Mouse (Mus musculus) midbrain, embryonic 16.5 days (tissue): ENCODE measurements around the gene Ndufs4. TPM values are rescaled to one million over a fixed set of nuclear protein-coding genes. Genes with fewer than 3 reads are reported as not detected.
A peak's percentile ranks its signal among the peaks of the same experiment; 100 is the strongest.

Source experiments
- ATAC-seq: fragments of 200-750 bp; cut with Nextera tagmentation; 2 replicates; pipeline ENCODE4 v1.8.0; 2017; ENCODE audit warnings: moderate TSS enrichment
- H3K27ac ChIP-seq: fragments of 300-500 bp; sonication (generic); 2 replicates; pipeline ENCODE4 v1.5.1; 2014; ENCODE audit warnings: mild to moderate bottlenecking, low read length, mixed read lengths
- H3K27me3 ChIP-seq: fragments of 300-500 bp; sonication (generic); 2 replicates; pipeline ENCODE4 v1.6.1; 2014; ENCODE audit warnings: low read depth, low read length, mixed read lengths; ENCODE audit not compliant: control insufficient read depth, insufficient read depth
- H3K36me3 ChIP-seq: fragments of 300-500 bp; sonication (generic); 2 replicates; pipeline ENCODE4 v1.6.1; 2014; ENCODE audit warnings: mild to moderate bottlenecking, low read length, moderate library complexity, mixed read lengths; ENCODE audit not compliant: control insufficient read depth, insufficient read depth
- H3K4me1 ChIP-seq: fragments of 300-500 bp; sonication (generic); 2 replicates; pipeline ENCODE4 v1.6.1; 2014; ENCODE audit warnings: mild to moderate bottlenecking, low read length, mixed read lengths; ENCODE audit not compliant: control insufficient read depth, insufficient read depth
- H3K4me2 ChIP-seq: fragments of 300-500 bp; sonication (generic); 2 replicates; pipeline ENCODE4 v1.6.1; 2014; ENCODE audit warnings: mild to moderate bottlenecking, low read length, mixed read lengths
- H3K4me3 ChIP-seq: fragments of 300-500 bp; sonication (generic); 2 replicates; pipeline ENCODE4 v1.5.1; 2014; ENCODE audit warnings: low read depth, mild to moderate bottlenecking, low read length, moderate library complexity, mixed read lengths
- H3K9ac ChIP-seq: fragments of 300-500 bp; sonication (generic); 2 replicates; pipeline ENCODE4 v1.6.1; 2014; ENCODE audit warnings: low read depth, low read length, mixed read lengths
- H3K9me3 ChIP-seq: fragments of 300-500 bp; sonication (generic); replicated peaks from 2 replicates; pipeline ENCODE4 v1.6.1; 2014; ENCODE audit warnings: mild to moderate bottlenecking, low read length, mixed read lengths; ENCODE audit not compliant: control insufficient read depth, poor library complexity, severe bottlenecking
- WGBS: fragments of 180-500 bp; shearing (Covaris S2); extraction: QIAGEN DNeasy Blood & Tissue Kit; methylation state at CpG from one replicate; pipeline ENCODE4 v1.1.7; 2014; 5-methylcytosine and 5-hydroxymethylcytosine counted together
- polyA plus RNA-seq: library from polyadenylated mRNA; unstranded; fragments of >200 nt; fragmentation: Nextera tagmentation; extraction: Ambion mirVana; gene quantifications from 2 replicates; pipeline ENCODE4 v1.2.1, GENCODE M21; 2015

The Ndufs4 gene
- 363 and 373 TPM in 2 replicates for polyA plus RNA-seq

DNA sequence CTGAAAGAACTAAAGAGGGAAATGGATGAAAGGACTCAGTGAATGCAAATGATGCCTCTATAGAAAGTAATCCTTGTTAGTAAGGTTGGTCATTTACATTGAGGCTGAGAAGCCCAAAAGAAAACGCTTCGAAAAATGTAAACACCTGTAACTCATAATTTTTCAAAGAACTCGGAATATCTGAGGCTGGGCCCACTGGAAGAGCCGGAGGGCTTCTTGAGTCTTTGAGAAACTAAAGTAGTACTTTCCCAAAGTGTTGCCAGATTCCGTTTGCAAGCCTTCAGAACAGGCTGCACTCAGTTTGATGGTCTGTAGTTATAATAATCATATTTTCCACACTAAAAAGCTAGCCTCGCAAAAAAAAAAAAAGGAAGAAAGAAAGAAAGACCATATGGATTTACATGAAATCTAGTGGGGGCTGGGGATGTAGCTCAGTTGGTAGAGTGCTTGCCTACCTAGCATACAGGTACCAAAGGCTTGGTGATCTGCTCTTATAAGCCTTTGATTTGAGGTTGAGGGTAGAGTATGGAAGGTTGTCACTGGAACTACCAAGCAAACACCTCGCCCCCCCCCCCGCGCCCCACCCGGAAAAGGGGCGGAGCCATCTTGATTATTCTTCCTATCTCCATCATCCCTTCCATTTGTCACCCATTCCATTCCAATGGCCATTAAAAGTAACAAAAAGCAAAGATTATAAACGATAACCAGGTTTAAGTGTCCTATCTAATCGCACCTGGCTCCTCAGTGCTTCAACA is at the start of gene Ndufs4:
Gene Ndufs4 (minus strand): TSS at position 48 of the 755 bp plus-strand sequence.
- peak within 1 kb of the TSS; percentile 87 for H3K27ac ChIP-seq
- H3K4me3 ChIP-seq: peak within 1 kb of the TSS; percentile 65
- WGBS: 47% methylated on average over 13 of the region's 13 CpGs
- peaks cover 12% of the 10 kb centered on the region for H3K4me1 ChIP-seq
- no peaks in the 10 kb centered on the region for H3K36me3 ChIP-seq
- H3K27me3 ChIP-seq: no peaks in the 10 kb centered on the region
- peak within 1 kb of the TSS; percentile 86 for H3K4me2 ChIP-seq
- H3K9me3 ChIP-seq: no peaks in the 10 kb centered on the region
- peak; percentile 46; the same call in 1 of the 2 replicates for ATAC-seq
- peak within 1 kb of the TSS; percentile 84 for H3K9ac ChIP-seq

DNA sequence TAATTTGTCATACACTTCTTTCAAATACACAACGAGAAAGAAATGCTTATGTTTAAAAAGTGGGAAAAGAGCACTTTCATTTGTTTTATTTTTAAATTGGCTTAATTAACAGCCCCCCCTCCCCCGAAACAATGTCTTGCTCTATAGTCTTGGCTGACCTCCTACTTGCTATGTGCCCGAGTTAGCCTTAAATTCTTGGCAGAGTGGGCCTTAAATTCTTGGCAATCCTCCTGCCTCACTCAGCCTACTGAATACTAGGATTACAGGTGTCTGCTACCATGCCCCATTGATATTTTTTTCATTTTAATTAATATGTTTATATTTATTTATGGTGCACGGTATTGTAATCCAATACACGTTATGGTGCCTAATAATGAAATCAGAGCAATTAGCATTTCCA is 44.4 kb upstream of the Ndufs4 start:
- H3K36me3 ChIP-seq: no peaks in the 10 kb centered on the region
- H3K4me3 ChIP-seq: no peak overlapping the region
- H3K27me3 ChIP-seq: no peaks in the 10 kb centered on the region
- H3K4me1 ChIP-seq: no peaks in the 10 kb centered on the region
- WGBS: 78% methylated on average over 5 of the region's 5 CpGs
- no peak overlapping the region for H3K9ac ChIP-seq
- H3K9me3 ChIP-seq: no peaks in the 10 kb centered on the region
- no peak for ATAC-seq
- no peak overlapping the region for H3K27ac ChIP-seq
- H3K4me2 ChIP-seq: no peak overlapping the region

DNA sequence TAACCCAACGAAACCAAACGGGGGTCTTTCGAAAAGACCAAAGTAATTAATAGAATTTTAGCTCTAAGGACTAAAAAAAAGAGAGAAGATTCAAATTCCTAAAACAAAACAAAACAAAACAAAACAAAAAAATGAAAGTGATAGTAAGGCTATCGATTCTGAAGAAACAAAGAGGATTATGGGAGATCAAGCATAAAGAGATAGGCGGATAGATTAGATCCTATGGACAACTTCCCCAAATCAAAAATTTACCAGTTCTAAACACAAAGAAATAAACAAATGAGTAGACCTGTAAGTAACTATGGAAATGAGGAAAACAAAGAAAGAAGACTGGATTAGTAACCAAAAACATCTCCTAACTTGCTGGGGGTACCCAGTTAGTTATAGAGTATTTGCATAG is 37.2 kb upstream of the Ndufs4 start:
- Histone ChIP-seq H3K4me3 (no peak overlapping the region), H3K9ac (no peak overlapping the region), H3K27me3 (no peaks in the 10 kb centered on the region), H3K9me3 (no peaks in the 10 kb centered on the region), H3K27ac (no peak overlapping the region), H3K4me2 (no peak overlapping the region), H3K36me3 (no peaks in the 10 kb centered on the region), H3K4me1 (no peaks in the 10 kb centered on the region)
- ATAC-seq: no peak
- 96% methylated on average over 5 of the region's 5 CpGs for WGBS

GRCm38 (mm10) chr13:114420235-114420634 is 32.2 kb upstream of the Ndufs4 start:
- Histone ChIP-seq H3K27ac (no peak overlapping the region), H3K4me3 (no peak overlapping the region), H3K9me3 (no peaks in the 10 kb centered on the region), H3K36me3 (no peaks in the 10 kb centered on the region), H3K4me2 (no peak overlapping the region), H3K27me3 (no peaks in the 10 kb centered on the region), H3K4me1 (no peaks in the 10 kb centered on the region), H3K9ac (no peak overlapping the region)
- no peak for ATAC-seq
- whole genome bisulfite sequencing: 87% methylated on average over 8 of the region's 8 CpGs

GRCm38 (mm10) chr13:114419364-114419763 is 31.3 kb upstream of the Ndufs4 start:
- Histone ChIP-seq H3K4me2 (no peak overlapping the region), H3K9ac (no peak overlapping the region), H3K4me1 (no peaks in the 10 kb centered on the region), H3K27me3 (no peaks in the 10 kb centered on the region), H3K27ac (no peak overlapping the region), H3K4me3 (no peak overlapping the region), H3K9me3 (no peaks in the 10 kb centered on the region), H3K36me3 (no peaks in the 10 kb centered on the region)
- 81% methylated on average over 3 of the region's 3 CpGs for WGBS
- no peak for ATAC-seq

DNA sequence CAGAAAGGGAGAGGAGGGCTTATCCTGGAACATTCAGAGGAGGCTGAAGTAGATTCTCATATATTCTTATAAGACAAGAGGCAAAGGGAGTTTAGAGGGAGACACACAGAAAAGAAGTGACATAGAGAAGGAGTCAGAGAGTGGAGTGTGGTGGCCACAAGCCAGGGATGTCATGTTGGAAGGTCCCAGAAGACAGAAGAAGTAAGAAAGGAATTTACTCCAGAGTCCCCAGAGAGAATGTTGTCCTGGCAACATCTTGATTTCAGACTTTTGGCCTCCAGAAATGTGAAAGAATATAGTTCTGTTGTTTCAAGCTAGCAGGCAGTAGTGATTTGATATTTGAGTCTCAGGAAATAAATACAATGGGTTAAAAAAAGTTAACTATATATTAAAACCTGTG is 24.3 kb upstream of the Ndufs4 start:
- Histone ChIP-seq H3K4me1 (no peaks in the 10 kb centered on the region), H3K27ac (no peak overlapping the region), H3K36me3 (no peaks in the 10 kb centered on the region), H3K4me2 (no peak overlapping the region), H3K27me3 (no peaks in the 10 kb centered on the region), H3K9ac (no peak overlapping the region), H3K9me3 (no peaks in the 10 kb centered on the region), H3K4me3 (no peak overlapping the region)
- ATAC-seq: no peak

DNA sequence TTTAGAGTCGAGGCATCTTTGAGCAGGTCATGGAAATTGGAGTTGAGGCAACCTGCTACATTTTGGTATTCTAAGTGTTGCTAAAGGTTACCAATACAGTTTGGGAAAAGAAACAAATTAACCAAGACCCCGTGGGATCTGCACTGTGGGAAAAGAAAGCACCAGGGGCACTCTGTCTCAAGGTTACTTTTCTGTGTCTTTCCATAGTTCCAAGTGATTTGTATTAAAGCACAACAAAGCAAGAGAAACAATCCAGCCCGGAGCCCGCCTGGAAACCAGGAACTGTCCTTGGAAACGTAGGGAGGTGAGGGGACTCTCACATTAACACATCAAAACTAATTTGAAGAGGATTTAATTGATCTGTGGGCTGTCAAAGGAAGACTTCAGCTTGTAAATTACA is 18.8 kb upstream of the Ndufs4 start:
- H3K4me2 ChIP-seq: no peak overlapping the region

DNA sequence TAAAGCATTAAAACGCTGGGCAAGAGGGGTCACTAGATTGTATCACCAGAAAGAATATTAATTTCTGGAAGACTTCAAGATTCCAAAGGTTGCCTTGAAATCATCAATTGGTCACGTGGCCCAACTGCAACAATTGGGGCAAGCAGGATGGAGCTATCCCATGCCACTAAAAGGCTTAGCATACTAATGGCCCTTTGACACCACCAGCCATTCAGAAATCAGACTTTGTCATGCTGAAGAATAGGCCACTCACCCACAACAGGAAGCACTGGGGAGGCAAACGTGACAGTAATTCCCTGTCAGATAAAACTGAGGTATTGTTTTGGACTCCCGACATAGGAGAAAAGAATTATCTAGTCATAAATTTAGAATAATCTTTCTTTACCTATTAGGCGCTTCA is 18.4 kb upstream of the Ndufs4 start:
- no peak overlapping the region for H3K4me3 ChIP-seq
- H3K36me3 ChIP-seq: no peaks in the 10 kb centered on the region
- WGBS: 6% methylated on average over 5 of the region's 5 CpGs
- H3K4me2 ChIP-seq: no peak overlapping the region
- no peak for ATAC-seq
- no peaks in the 10 kb centered on the region for H3K27me3 ChIP-seq
- no peaks in the 10 kb centered on the region for H3K9me3 ChIP-seq
- H3K27ac ChIP-seq: no peak overlapping the region
- H3K4me1 ChIP-seq: peaks cover 5% of the 10 kb centered on the region; the same call in 1 of the 2 replicates
- H3K9ac ChIP-seq: no peak overlapping the region

More for the DNA sequence above, 18.8 kb upstream of the Ndufs4 start:
- H3K27ac ChIP-seq: no peak overlapping the region
- no peaks in the 10 kb centered on the region for H3K27me3 ChIP-seq
- H3K9me3 ChIP-seq: no peaks in the 10 kb centered on the region
- no peak overlapping the region for H3K4me3 ChIP-seq
- H3K9ac ChIP-seq: no peak overlapping the region
- H3K4me1 ChIP-seq: peaks cover 5% of the 10 kb centered on the region; the same call in 1 of the 2 replicates
- no peak for ATAC-seq
- no peaks in the 10 kb centered on the region for H3K36me3 ChIP-seq
- WGBS: under 1% methylated on average over 5 of the region's 5 CpGs

- Histone ChIP-seq H3K9ac (no peak overlapping the region), H3K27ac (no peak overlapping the region), H3K36me3 (no peaks in the 10 kb centered on the region), H3K4me3 (no peak overlapping the region), H3K27me3 (no peaks in the 10 kb centered on the region), H3K4me1 (peaks cover 5% of the 10 kb centered on the region; the same call in 1 of the 2 replicates), H3K9me3 (no peaks in the 10 kb centered on the region), H3K4me2 (no peak overlapping the region)
- 85% methylated on average over 9 of the region's 9 CpGs for WGBS
- no peak for ATAC-seq
Observed at GRCm38 (mm10) chr13:114405100-114405715, 17.1 kb upstream of the Ndufs4 start.
